Mouse (Mus musculus): ENCODE measurements around the gene Cux2.

DNA sequence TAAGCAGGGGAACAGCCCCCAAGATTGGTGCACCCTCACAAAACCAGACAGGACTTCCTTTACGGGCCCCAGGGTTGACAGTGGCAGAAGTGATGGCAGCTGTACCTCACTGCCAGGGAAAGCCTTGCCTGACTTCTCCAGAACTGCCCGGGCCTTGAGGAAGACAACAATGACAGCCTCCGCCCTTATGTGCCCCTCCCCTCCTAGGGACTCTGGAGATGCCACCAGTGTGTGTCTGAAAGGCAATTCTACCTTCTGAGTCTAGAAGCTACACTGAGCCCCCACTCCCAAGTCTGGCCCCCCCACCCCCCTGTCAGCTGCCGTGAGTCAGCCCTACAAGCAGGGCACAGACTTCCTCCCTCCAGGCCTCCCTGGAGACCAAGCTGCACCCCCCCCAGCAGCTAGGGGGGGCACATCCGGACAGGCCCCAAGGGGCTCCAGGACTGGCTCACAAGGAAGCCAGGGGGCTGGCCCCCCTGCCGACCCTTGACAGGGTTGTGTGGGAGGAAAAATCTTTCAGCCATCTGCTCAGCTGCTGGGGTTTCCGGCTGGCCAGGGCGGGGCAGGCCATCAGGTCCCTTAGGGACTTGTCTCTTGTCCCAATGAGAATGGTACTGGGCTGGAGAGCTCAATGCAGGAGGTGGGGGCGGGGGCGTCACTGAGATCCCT lies 216.2 kb downstream of the Cux2 start:
- no peak for TF ChIP-seq POLR2A (IDR thresholded peaks at IDR 0.05; ENCODE audit: borderline replicate concordance, extremely low read depth, low read depth, low read length)
- TF ChIP-seq CTCF (IDR thresholded peaks at IDR 0.05; ENCODE audit: insufficient read depth, low read length), result no peak
